Mouse (Mus musculus): Measurements from ENCODE around the gene Nav2.

- TF ChIP-seq POLR2A (IDR thresholded peaks at IDR 0.05; ENCODE audit: borderline replicate concordance, insufficient read depth, low read length): no peak
- no peak for TF ChIP-seq CTCF (IDR thresholded peaks at IDR 0.05; ENCODE audit: borderline replicate concordance, insufficient read depth, low read depth, low read length)
Observed at GRCm38 (mm10) chr7:49523115-49523445, 614.6 kb downstream of the Nav2 start.

Measured in cerebellum, adult 2 months (tissue).